Mouse (Mus musculus): ENCODE data around the gene Ablim1.

GRCm38 (mm10) chr19:57362586-57362985 lies 47.9 kb upstream of the Ablim1 start:
- TF ChIP-seq CTCF (IDR thresholded peaks at IDR 0.05; ENCODE audit: borderline replicate concordance, insufficient read depth, low read depth, low read length): no peak
- TF ChIP-seq POLR2A (IDR thresholded peaks at IDR 0.05; ENCODE audit: borderline replicate concordance, insufficient read depth, low read length): no peak

All from cerebellum, adult 2 months (tissue).